Mouse (Mus musculus) yolk sac, embryonic 10.5 days (tissue): ENCODE data around the gene Hmgn2.

ENCODE experiments used
- DNase-seq: peaks from one replicate; pipeline ENCODE4 v3.0.0-alpha.2; 2017; ENCODE audit warnings: low spot score

The Hmgn2 gene

GRCm38 (mm10) chr4:133978021-133978711, 9.7 kb upstream of the Hmgn2 start:
- DNase-seq: no peak

- DNase-seq: no peak
Measured at GRCm38 (mm10) chr4:133971741-133972140, 3.3 kb upstream of the Hmgn2 start.

GRCm38 (mm10) chr4:133970876-133971275, 2.4 kb upstream of the Hmgn2 start:
- DNase-seq: no peak

GRCm38 (mm10) chr4:133970196-133970595, 1.7 kb upstream of the Hmgn2 start:
- DNase-seq: no peak

DNA sequence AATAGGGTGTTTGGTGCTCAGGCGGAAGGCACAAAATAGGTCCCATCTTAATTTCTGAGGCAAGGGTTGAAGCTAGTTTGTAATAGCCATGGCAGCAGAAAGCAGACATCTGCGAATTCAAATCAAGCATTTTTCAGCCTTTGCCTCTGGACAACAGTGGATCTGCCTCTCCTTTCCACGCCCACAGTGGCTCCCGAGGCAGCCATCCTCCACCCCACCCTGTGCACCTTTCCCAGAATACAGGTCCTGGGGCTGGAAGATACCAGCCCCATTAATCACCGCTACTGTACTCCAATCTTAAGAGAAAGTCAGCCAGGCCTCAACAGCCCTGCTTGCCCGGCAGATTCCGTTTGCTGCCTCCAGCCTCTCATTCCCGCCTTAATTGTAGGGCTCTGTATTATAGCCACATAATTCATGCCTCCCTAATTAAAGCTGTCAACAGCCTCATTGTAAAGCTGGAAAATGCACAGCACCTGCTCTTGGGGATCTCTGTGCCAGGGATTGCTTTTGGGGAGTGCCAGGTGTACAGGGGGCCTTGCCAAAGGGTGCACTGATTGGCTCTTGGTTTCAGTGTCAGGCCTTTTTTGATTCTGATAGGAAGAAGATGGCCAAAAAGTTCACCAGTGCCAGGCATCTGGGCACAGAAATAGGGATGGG, 792 bp upstream of the Hmgn2 start:
- no peak for DNase-seq

DNA sequence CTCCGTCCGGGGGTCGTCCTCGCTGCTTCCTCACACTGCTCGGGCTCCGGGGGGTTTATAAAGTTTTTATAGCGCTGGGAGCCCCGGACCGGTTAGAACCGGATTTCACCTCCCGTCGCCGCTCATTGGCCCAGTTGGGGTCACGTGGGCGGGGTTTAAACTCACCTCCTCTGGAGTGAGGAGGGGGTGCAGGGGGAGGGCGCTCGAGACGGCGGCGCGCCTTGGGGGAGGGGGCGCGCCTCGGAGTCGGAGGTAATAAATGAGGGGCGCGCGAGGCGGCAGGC, 642 bp downstream of the Hmgn2 start:
- peak; percentile 97 for DNase-seq

- peak; percentile 96 for DNase-seq
Measured at GRCm38 (mm10) chr4:133967138-133967865, 1.1 kb downstream of the Hmgn2 start.

DNA sequence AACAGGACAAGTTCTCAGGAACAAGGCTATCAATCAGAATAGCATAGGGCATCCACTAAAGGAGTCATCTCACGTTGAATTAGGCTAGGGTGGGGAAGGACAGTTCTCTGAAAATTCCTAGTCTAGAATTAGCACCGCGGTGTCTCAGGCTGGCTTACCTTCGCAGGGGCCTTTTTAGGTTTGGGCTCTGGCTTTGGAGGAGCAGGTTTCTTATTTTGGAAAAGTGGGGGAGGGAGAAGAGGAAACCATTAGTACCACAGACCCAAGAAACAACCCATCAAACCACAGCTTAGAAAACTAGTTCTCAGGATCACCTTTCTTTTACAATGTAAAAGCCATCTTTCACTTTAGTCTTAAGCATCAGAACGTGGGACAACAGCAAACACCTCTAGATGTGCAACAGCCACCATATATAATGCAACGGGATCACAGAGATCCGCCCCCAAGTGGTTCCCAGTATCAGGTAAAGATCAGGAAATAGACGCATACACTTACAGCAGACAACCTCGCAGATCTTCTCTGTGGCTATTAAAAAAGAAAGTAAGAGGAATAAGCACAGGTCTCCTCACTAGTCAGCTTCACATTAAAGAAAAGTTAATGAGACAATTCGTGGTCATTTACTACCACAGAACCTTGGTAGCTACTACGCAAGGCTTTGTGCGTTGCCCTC, 2.0 kb downstream of the Hmgn2 start:
- no peak for DNase-seq

- DNase-seq: no peak
Measured at GRCm38 (mm10) chr4:133962566-133962965, 5.9 kb downstream of the Hmgn2 start.

DNA sequence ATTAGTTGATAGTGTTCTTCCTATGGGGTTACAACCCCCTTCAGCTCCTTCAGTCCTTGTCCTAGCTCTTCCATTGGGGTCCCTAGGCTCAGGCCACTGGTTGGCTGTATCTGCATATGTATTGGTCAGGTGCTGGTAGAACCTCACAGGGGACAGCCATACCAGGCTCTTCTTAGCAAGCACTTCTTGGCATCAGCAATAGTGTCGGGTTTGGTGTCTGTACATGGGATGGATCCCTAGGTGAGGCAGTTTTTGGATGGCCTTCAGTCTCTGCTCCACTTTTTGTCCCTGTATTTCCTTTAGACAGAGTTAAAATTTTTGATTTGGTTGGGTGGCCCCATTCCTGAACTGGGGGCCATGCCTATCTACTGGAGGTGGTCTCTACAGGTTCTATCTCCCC, 9.6 kb downstream of the Hmgn2 start:
- no peak for DNase-seq

DNA sequence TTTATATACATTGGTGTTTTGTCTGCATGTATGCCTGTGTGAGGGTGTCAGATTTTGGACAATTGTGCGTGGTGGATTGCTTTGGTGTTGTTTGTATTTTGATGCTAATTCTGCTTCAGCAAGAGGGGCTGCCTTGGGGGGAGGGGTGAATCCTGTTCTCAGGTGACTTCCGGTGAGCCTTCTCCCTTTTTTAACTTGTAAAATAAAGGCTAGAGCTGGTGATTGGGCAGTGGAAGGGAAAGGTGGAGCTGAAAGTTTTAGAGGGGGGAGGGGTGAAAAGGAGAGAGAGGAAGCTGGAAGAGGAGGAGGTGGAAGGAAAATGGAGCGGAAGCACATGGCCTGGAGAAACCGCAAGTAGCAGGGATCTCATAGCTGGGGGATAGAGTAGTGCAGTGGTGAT, 12.1 kb downstream of the Hmgn2 start:
- no peak for DNase-seq

DNA sequence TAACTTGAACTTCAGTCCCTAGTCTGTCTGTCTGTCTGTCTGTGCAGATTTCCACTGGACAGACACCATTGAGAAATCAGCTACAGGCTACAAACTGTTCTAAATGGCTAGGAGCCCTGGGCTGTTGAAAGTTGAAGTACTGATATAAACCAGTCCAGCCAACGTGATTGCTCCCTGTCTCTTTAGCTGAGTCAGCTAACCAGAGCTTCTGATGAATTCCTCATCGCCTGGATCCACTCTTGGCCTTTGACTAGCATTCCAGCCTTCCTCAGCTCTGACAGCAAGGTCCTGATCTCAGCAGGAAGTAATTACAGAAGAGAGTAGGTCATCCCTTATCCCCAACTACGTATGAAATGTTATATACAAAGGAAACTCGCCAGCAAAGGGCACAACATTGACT, 21.7 kb downstream of the Hmgn2 start:
- DNase-seq: peak; percentile 42

GRCm38 (mm10) chr4:133943791-133944190, 24.7 kb downstream of the Hmgn2 start:
- DNase-seq: no peak

GRCm38 (mm10) chr4:133942679-133943078, 25.8 kb downstream of the Hmgn2 start:
- DNase-seq: no peak

DNA sequence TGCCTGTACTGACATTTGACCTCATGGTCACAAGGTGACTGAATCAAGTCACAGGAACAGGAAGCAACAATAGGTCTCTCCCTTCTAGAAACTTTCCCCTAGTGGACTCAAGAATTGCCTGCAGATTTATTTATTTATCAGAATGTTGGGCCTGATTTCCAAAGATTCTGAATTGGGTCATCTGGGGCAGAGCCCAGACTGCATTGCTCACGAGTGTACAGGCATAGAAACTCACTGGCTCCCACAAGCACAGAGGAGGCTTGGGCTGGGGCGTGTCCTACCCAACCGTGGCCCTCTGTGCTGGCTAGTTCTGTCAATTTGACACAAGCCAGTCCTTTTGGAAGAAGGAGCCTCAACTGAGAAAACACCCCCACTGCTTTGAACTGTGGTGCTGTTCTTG, 26.9 kb downstream of the Hmgn2 start:
- peak; percentile 42 for DNase-seq

DNA sequence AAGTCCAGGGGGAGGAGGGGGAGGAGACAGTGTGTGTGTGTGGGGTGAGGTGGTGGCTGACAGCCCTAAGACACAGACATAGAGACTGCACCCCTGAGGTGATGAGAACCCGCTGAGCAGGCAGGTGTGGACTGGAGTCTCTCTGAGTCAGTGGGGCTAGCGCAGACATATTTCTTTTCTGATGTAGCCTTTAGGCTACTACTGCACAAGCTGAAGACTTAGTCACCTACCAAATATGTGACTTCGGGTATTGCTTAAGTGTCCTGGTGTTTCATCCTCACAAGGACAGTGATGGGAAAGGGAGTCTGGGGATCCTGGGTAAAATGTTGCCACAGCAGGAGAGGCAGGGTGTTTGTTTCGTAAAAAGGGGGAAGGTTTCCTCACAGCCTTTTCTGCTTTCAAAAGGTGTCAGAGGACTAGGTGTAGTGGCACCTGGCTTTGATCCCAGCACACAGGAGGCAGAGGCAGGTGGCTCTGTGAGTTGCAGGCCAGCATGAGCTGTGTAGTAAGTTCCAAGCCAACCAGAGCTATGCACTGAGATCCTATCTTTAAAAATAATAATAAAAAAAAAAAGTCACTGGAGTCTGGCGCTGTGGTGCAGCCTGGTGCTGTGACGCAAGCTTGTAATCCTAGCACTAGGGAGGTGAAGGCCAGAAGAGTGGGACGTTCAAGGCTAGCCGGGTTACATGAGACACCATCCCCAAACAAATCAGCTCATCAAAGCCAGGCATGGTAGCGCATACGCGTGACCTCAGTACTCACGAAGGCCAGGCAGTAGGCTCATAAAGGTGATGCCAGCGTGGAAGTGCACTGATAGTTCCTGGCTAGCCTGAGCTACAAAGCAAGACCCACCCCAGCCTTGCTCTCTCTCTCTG, 27.8 kb downstream of the Hmgn2 start:
- DNase-seq: no peak

DNA sequence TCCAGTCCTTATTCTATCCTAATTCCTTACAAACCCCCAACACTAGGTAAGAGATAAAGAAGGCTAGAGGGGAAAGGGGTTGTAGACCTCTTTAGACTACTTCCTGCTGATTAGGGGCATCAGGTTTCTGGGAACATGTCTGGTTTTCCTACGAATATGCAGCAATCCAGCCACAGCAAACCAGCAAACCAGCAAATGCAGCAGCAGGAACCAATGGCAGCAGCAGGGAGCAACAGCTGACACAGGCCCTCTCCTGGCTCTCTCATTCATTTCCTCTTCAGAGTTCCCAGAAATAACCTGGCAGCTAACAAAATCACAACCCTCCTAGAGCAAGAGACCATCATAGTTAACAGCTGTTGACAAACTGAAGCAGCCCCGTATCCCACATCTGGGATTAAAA, 30.4 kb downstream of the Hmgn2 start:
- no peak for DNase-seq

- DNase-seq: no peak
Measured at GRCm38 (mm10) chr4:133931785-133932184, 36.7 kb downstream of the Hmgn2 start.

DNA sequence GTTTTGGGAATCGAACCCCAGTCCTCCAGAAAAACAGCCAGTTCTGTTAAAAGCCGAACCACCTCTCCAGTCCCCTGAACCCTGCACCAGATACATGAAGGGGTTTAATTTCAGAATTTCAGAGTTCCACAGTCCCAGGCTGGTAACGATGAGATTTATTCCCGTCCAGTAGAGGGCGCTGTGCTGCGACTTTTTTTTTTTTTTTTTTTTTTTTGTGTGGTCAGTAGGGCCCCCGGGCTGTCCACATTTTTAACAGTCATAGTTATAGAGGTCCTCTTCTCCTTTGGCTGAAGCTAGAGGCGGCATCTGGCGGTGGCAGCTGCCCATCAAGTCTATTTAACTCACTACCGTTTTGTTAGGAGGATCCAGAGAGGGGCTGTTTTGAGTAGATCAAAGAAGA, 37.1 kb downstream of the Hmgn2 start:
- no peak for DNase-seq

- DNase-seq: peak; percentile 42
Measured at GRCm38 (mm10) chr4:133929278-133929670, 39.2 kb downstream of the Hmgn2 start.

DNA sequence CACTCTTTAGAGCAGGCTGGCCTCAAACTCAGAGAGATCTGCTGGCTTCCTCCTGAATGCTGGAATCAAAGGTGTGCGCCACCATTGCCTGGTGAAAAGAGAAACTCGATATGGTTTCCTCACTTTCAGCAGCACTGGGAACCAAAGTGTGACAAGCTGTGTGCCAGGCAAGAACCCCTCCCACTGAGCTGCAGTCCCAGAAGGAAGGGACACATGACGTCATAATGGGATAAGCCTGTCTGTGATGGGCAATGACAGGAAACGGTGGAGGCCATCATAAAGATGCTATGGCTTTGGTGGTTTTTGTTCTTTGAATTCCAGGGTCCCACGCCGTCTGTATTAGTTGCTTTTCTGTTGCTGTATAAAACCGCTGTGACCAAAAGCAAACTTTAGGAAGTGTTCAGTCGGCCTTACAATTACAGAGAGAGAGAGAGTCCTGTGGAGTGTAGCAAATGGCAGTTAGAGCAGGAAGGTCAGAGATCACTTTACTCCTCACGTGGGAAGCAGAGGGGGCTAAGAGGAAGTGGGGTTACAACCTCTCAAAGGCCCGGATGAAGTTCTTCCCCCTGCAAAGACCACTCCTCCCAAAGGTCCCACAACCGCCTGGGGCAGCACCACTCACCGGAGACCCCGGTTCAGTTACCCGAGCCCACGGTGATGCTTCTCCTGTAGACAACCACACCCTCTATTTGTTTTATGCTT, 39.7 kb downstream of the Hmgn2 start:
- DNase-seq: peak; percentile 69
